Mouse (Mus musculus) cerebellum, adult 11 months (tissue): ENCODE measurements around the gene Camk1.
"Not testable (repeated sequence)": the region's sequence is repeated elsewhere in the genome, so short reads cannot be mapped to it uniquely, and the experiment has no call there.

Experiments
- DNase-seq: peaks from one replicate; pipeline ENCODE4 v3.0.0; 2022

The Camk1 gene

DNA sequence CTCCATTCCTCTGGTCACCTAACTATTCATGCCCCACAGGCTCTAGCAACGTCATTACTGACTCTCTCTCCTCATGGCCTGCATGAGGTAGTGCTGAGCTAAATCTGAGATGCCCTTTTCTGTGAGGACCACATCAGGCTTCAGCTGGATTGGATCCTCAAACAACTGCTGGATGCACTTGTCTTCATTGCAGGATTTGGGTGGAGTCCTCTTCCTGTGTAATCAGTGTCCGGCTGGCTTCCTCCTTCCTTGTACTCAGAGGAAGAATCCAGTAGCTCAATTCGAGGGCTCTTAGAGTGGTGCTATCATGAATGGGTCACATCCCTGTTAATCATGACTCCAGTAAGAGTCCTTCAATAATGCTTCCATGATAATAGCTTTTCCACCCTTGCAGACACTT is 9.9 kb upstream of the Camk1 start:
- no peak for DNase-seq

- DNase-seq, result no peak
Observed at GRCm38 (mm10) chr6:113352820-113353219, 9.0 kb upstream of the Camk1 start.

DNA sequence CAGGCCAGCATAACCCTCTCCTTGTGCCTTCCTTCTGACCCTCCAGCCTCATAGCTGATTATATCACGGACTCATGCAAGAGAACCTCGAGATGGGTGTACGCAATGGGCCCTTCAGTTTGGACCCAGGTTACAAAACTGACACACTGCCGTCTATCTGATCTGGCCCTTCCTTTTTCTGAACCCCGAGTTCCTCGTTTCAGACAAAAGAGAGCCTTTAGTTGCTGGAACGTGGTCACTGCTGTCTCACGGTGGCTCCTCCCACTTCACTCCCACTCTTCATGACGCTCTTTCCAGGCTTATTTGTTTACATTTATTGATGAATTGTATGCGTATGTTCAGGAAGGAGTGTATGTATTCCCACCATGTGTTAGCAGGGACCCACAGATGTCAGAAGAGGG is 7.9 kb upstream of the Camk1 start:
- DNase-seq, result no peak

GRCm38 (mm10) chr6:113351161-113351560 is 7.4 kb upstream of the Camk1 start:
- no peak for DNase-seq

DNA sequence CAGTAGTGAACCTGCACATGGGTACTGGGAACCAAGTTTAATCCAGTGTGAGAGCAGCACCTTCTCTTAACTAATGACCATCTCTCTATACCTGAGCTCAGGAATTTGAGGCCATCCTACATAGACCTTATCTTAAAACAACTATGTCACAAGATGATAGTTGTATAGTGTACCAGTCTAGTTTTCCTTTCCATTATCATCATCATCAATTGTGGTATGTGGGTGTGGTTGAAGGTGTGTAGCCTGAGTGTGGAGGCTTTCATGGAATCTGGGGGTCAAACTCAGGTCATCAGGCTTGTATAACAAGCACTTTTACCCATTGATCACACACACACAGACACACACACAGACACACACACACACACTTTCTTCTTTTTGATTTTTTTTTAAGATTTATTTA is 6.8 kb upstream of the Camk1 start:
- DNase-seq, result no peak

DNA sequence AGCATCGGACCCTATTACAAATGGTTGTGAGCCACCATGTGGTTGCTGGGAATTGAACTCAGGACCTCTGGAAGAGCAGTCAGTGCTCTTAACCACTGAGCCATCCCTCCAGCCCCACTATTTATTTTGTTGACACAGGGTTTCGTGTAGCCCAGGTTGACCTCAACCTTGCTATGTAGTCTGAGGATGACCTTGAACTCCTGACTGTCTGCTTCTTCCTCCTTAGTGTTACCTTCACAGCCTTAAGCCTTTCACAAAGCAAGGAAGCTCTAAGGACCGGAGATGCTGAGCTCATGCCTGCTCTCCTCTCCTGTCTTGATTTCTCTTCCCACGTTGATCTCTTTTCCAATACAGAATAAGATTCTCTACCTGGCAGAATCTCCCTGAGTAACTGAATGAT is 3.1 kb upstream of the Camk1 start:
- DNase-seq, result no peak

DNA sequence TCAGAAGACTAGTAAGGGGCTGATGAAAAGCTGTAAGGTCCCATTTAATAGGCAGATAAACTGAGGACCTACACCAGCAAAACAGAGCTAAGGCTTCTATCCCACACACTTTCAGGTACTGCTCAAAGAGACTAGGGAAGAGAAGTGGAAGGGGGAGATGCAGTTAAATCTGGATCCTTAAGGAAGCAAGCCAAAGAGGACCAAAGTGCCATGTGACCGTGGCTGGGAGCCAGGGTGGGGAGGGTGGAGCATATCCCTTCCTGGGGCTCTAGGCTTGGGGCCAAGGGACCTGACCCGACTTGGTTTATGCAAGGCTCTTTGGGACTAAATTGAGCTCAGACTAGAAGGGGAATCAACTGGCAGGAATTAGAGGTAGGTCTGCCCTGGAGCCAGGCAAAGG is 537 bp upstream of the Camk1 start:
- peak; percentile 52 for DNase-seq

DNA sequence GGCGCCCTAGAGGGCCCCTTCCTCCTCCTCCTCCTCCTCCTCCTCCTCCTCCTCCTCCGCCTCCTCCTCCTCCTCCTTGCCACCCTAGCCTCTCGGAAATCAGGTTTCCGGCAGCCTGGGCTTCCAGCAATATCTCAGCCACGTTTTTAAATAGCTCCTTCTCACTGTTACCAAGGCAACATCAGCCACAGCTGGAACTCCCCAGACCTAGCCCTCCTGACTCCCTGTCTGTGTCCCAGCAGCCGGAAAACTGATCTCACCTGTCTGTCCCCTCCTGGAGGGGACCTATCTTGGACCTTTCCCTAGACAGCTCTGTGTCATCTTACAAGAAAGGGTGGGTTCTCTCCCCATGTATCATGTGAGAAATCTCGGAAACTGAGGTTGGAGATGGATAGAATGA is 1.5 kb downstream of the Camk1 start:
- DNase-seq, result no peak

- no peak for DNase-seq
Observed at GRCm38 (mm10) chr6:113341574-113341973, 2.2 kb downstream of the Camk1 start.

DNA sequence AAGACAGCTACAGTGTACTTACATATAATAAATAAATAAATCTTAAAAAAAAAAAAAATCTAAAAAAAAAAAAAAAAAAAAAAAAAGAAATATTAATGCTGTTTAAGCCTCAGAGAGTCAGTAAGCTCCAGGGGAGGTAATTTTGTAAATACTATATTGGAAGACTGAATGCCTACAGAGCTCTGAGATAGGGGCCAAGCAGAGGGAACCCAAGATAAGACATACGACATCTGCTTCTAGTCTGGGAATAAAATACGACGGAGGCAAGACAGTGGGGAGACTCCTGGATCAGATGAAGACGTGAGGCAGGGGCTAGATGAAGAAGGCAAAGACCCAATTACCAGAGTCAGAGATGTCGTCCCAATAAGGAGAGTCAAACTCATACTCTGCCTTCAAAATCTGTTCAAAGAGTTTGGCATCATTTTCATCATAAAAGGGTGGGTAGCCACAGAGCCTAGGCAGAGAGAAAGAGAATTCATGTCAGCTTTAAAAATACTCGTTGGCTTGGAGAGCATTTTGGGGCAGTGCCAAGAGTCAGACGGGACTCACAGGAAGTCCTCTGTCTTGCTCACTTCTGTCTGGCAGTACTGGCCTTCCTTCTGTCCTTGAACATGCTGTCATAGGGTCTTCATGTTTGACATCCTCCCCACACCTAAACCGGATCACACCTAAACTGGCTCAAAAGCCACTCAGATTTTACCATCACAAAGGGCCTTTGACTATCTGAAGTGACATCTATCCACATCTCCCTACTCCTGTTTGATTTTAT is 6.7 kb downstream of the Camk1 start:
- no peak for DNase-seq

GRCm38 (mm10) chr6:113334216-113334615 is 9.6 kb downstream of the Camk1 start:
- DNase-seq, result no peak

GRCm38 (mm10) chr6:113333137-113333950 is 10.4 kb downstream of the Camk1 start:
- no peak for DNase-seq

- DNase-seq, result not testable (repeated sequence)
Observed at GRCm38 (mm10) chr6:113332734-113333133, 11.1 kb downstream of the Camk1 start.

DNA sequence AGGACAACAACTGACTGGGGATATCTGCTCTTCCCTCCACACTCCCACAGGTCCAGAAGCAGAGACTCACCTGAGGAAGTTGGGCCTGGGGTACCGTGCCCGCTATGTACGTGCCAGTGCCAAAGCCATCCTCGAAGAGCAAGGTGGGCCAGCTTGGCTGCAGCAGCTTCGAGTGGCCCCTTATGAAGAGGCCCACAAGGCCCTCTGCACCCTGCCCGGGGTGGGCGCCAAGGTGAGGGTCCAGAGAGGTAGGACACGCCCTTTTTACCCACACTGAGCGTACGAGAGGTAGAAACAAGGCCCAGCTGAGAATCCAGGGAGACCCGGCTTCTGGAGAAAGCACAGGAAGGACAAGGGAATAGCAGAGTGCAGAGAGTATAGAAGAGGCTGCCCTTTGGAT is 12.1 kb downstream of the Camk1 start:
- DNase-seq, result no peak

DNA sequence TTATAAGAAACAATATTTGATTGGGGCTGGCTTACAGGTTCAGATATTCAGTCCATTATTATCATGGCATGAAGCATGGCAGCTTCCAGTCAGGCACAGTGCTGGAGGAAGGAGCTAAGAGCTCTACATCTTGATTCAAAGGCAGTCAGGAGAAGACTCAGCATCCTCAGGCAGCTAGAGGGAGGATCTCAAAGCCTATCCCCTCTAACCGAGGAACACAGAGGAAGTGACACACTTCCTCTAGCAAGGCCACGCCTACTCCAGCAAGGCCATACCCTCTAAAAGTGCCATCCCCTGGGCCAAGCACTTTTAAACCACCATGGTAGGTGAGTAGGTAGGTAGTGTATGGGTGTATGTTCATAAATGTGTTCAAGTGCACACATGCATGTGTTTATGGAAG is 13.2 kb downstream of the Camk1 start:
- no peak for DNase-seq

GRCm38 (mm10) chr6:113329396-113329795 is 14.4 kb downstream of the Camk1 start:
- no peak for DNase-seq

DNA sequence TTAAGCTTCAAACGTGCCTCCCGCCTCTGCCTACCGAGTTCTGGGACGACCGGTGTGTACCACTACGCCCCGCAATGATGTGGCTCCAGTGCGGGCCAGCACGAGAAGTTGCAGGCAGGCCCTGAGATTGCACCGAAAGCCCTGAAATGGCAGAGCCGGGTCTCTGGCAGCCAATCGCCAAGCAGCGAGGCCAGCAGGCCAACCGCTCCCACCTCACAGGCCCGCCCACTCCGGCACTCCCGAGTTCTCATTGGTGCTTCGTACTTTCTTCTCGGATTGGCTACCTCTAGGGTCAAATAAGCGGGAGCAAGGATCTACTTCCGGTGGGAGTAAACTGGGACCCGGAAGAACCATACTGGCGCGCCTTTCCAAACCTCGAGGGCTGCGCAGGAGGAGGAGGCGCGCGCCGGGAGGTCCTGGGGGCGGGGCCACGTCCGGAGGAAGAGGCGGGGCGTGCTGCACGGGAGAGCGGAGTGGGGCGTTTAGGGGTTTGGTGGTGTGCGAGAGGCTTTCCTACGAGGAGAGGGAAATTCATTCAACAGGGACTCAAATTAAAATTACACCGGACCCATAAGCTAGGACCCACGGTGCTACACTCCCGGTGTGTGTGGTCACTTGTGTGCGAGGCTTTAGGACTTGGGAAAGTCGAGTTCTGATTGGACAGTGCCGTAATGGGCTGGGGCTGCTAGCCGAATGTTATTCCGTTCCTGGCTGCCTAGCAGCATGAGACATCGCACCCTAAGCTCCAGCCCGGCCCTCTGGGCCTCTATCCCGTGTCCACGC is 17.1 kb downstream of the Camk1 start, which contains the start of gene Ogg1:
Gene Ogg1, plus strand, starts transcription at position 440 of the 783 bp plus-strand sequence.
- DNase-seq, result peak; percentile 96

GRCm38 (mm10) chr6:113315972-113316371 is 27.8 kb downstream of the Camk1 start:
- no peak for DNase-seq

DNA sequence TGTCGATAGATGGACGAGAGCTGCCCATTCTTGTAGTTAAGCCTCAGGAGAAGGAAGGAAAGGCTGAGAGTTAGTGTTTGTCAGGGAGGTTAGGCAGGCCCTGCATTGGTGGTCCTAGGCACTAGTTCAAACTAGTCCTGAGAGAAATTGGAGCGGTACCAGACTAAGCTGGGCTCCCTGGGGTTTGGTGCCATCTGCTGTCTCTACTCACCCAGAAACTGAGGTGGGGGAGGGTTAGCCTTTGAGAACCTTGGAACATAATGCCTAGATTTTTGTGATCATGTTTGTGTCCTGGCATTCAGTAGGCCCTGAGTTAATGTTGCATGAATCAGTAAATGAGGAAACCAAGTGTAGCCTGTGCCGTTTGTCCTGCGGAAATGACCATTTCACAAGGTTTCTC is 35.6 kb downstream of the Camk1 start:
- DNase-seq, result peak; percentile 71

GRCm38 (mm10) chr6:113307481-113308121 is 36.2 kb downstream of the Camk1 start:
- peak; percentile 47 for DNase-seq

GRCm38 (mm10) chr6:113306986-113307349 is 36.8 kb downstream of the Camk1 start, which contains the start of gene Brpf1:
Gene Brpf1, plus strand, starts transcription at chr6:113307137.
- DNase-seq, result no peak

- DNase-seq, result peak; percentile 100
Observed at GRCm38 (mm10) chr6:113306322-113306985, 37.3 kb downstream of the Camk1 start.
